Mouse (Mus musculus) lung, adult 2 months (tissue): ENCODE results near the gene Abhd5.

Source experiments
- CTCF ChIP-seq: fragments of 200-500 bp; IDR thresholded peaks from 2 replicates; pipeline ENCODE4 v1.5.1; 2011; ENCODE audit warnings: mild to moderate bottlenecking, low read length, control low read depth; ENCODE audit not compliant: insufficient read depth
- POLR2A ChIP-seq: fragments of 200-500 bp; IDR thresholded peaks from 2 replicates; pipeline ENCODE4 v1.6.1; 2011; ENCODE audit warnings: low read depth, mild to moderate bottlenecking, control low read depth, low read length, borderline replicate concordance; ENCODE audit errors: extremely low read depth

GRCm38 (mm10) chr9:122395816-122396215, 44.4 kb downstream of the Abhd5 start:
- TF ChIP-seq CTCF (no peak), POLR2A (no peak)
